Mouse (Mus musculus) right cerebral cortex, postnatal 36 days (tissue): ENCODE measurements around the gene Lpar3.

Source experiments
- DNase-seq, 2 experiments: peaks; one replicate each; pipeline ENCODE4 v3.0.0; 2022; ENCODE audit warnings: low spot score in 2 of 2, mixed read lengths in 1 of 2

The Lpar3 gene

GRCm38 (mm10) chr3:146220776-146221486 lies at the start of gene Lpar3:
TSS of gene Lpar3 (plus strand) at chr3:146220963.
- peak in 1 of 2 experiments; percentile 7 for DNase-seq

- no peak for DNase-seq
These were observed 47.7 kb upstream of the Lpar3 start for GRCm38 (mm10) chr3:146173030-146173429.

GRCm38 (mm10) chr3:146174215-146174614 lies 46.5 kb upstream of the Lpar3 start:
- no peak for DNase-seq

GRCm38 (mm10) chr3:146177295-146177694 lies 43.5 kb upstream of the Lpar3 start:
- DNase-seq, result no peak

GRCm38 (mm10) chr3:146177748-146178582 lies 42.8 kb upstream of the Lpar3 start:
- DNase-seq, result peak; percentile 68 to 78

- DNase-seq, result no peak
These were observed 40.4 kb upstream of the Lpar3 start for GRCm38 (mm10) chr3:146180341-146180740.

GRCm38 (mm10) chr3:146180986-146181385 lies 39.8 kb upstream of the Lpar3 start:
- peak in 1 of 2 experiments; percentile 31 for DNase-seq

GRCm38 (mm10) chr3:146184992-146185657 lies 35.6 kb upstream of the Lpar3 start:
- peak; percentile 65 to 67 for DNase-seq

- DNase-seq, result no peak
These were observed 34.7 kb upstream of the Lpar3 start for GRCm38 (mm10) chr3:146186033-146186432.

GRCm38 (mm10) chr3:146189933-146190332 lies 30.8 kb upstream of the Lpar3 start:
- no peak for DNase-seq

GRCm38 (mm10) chr3:146192507-146192906 lies 28.3 kb upstream of the Lpar3 start:
- no peak for DNase-seq

GRCm38 (mm10) chr3:146195153-146195552 lies 25.6 kb upstream of the Lpar3 start:
- no peak for DNase-seq

- DNase-seq, result no peak
These were observed 24.5 kb upstream of the Lpar3 start for GRCm38 (mm10) chr3:146196301-146196700.

- no peak for DNase-seq
These were observed 23.7 kb upstream of the Lpar3 start for GRCm38 (mm10) chr3:146196780-146197743.

- no peak for DNase-seq
These were observed 23.0 kb upstream of the Lpar3 start for GRCm38 (mm10) chr3:146197785-146198184.

GRCm38 (mm10) chr3:146198803-146199481 lies 21.8 kb upstream of the Lpar3 start:
- no peak for DNase-seq

- DNase-seq, result no peak
These were observed 21.3 kb upstream of the Lpar3 start for GRCm38 (mm10) chr3:146199486-146199885.

- no peak for DNase-seq
These were observed 16.4 kb upstream of the Lpar3 start for GRCm38 (mm10) chr3:146204375-146204774.

GRCm38 (mm10) chr3:146205305-146205704 lies 15.5 kb upstream of the Lpar3 start:
- no peak for DNase-seq

GRCm38 (mm10) chr3:146206635-146207034 lies 14.1 kb upstream of the Lpar3 start:
- no peak for DNase-seq

- DNase-seq, result no peak
These were observed 13.3 kb upstream of the Lpar3 start for GRCm38 (mm10) chr3:146207440-146207839.
